Mouse (Mus musculus) E14TG2a.4 (cell line): ENCODE measurements at regions not wholly inside any gene's neighbourhood (a gene's known extent, or its start where the extent isn't known, plus 50 kb on each side); places are given as distances from the start of the nearest gene placed in this dataset.
A peak's percentile ranks its signal among the peaks of the same experiment; 100 is the strongest.

ENCODE experiments used
- H3K27me3 ChIP-seq: 2 replicates; pipeline ENCODE4 v1.6.1; 2014; ENCODE audit warnings: low read length, control low read depth; ENCODE audit not compliant: insufficient read depth
- H3K36me3 ChIP-seq: 2 replicates; pipeline ENCODE4 v1.6.1; 2014; ENCODE audit warnings: low read length, control low read depth; ENCODE audit not compliant: insufficient read depth
- H3K4me1 ChIP-seq: replicated peaks from 2 replicates; pipeline ENCODE4 v1.6.1; 2014; ENCODE audit warnings: low read depth, low read length, control low read depth
- H3K4me3 ChIP-seq: replicated peaks from 2 replicates; pipeline ENCODE4 v1.5.1; 2014; ENCODE audit warnings: mild to moderate bottlenecking, low read length
- H3K9me3 ChIP-seq: 2 replicates; pipeline ENCODE4 v1.6.1; 2014; ENCODE audit warnings: low read length, control low read depth
- CTCF ChIP-seq: conservative IDR thresholded peaks from 2 replicates; pipeline ENCODE4 v1.5.1; 2014; ENCODE audit warnings: low read length
- NANOG ChIP-seq: IDR thresholded peaks from 2 replicates; pipeline ENCODE4 v1.6.1; 2014; ENCODE audit warnings: borderline replicate concordance, low read length, mixed read lengths
- POU5F1 ChIP-seq: IDR thresholded peaks from 2 replicates; pipeline ENCODE4 v1.6.1; 2014; ENCODE audit warnings: low read length, borderline replicate concordance

- Histone ChIP-seq H3K36me3 (no peaks in the 10 kb centered on the region), H3K9me3 (no peaks in the 10 kb centered on the region), H3K27me3 (no peaks in the 10 kb centered on the region), H3K4me3 (no peak overlapping the region), H3K4me1 (peaks cover 57% of the 10 kb centered on the region)
- TF ChIP-seq CTCF = no peak
- TF ChIP-seq NANOG = no peak
- no peak for TF ChIP-seq POU5F1
Measured at GRCm38 (mm10) chr7:113651696-113652095, 114.1 kb upstream of the Spon1 start.

DNA sequence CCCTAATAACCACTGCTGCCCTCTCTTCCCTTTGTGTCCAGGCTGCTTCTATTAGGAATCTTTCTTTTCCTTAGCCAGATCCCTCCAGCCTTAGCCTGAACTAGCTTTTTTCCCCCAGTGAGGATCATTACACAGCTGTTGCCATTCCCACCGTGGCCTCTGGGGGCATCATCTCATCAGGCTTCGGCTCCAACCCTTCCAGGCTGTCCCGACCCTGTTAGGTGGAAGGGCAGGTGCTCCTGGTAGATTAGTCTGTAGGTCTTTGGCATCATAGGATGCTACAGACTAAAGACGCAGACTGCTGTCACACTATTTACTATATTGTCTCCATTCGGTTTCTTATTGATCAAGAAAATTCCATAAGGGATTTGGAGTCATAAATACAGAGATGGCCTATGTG, 112.7 kb upstream of the Spon1 start:
- Histone ChIP-seq H3K4me3 (no peak overlapping the region), H3K27me3 (no peaks in the 10 kb centered on the region), H3K36me3 (no peaks in the 10 kb centered on the region), H3K9me3 (no peaks in the 10 kb centered on the region), H3K4me1 (peaks cover 57% of the 10 kb centered on the region)
- TF ChIP-seq POU5F1 = no peak
- peak; percentile 91 for TF ChIP-seq CTCF
- no peak for TF ChIP-seq NANOG

- Histone ChIP-seq H3K4me3 (no peak overlapping the region), H3K27me3 (no peaks in the 10 kb centered on the region), H3K4me1 (peaks cover 48% of the 10 kb centered on the region), H3K9me3 (no peaks in the 10 kb centered on the region), H3K36me3 (no peaks in the 10 kb centered on the region)
- TF ChIP-seq POU5F1 = no peak
- no peak for TF ChIP-seq CTCF
- TF ChIP-seq NANOG = no peak
Measured at GRCm38 (mm10) chr7:113655336-113655735, 110.5 kb upstream of the Spon1 start.

DNA sequence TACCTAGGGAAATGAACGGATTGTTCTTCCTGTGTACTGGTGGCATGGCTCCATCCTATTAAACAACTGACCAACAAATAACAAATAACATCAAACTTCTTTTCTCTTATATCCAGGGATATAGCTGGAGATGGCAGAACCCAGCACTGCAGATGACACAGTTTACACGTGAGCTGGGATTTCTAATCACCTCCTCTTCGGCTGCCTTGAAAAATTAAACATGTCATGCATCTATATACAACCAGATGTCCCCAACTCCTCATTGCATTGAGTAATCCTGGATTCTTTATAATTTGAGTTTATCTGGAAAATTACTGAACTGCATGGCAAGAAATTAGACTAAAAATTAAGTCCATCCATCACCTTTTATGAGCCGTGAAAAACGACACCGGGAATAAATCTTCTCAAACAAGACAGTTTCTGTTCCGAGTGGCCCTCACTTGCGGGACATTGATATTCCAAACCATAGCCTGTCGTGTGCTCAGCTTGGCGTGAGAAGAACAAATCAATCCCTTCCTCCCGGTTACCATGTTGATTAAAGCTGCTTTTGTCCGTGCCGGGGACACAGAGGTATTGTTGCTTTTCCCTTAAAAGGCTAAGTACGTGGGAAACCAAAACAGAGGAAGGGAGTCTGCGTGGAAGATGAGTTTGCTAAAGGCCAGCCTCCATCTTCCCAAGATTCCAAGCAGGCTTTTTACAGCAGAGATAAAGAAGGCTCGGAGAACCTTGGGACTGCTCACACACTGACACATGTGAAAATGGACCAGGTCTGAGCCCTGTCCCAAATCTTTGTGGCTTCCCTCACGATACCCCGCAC, 92.8 kb upstream of the Spon1 start:
- no peaks in the 10 kb centered on the region for H3K9me3 ChIP-seq
- H3K27me3 ChIP-seq = peaks cover 11% of the 10 kb centered on the region; the same call in 1 of the 2 replicates
- TF ChIP-seq NANOG (no peak), POU5F1 (no peak), CTCF (no peak)
- H3K36me3 ChIP-seq = no peaks in the 10 kb centered on the region
- H3K4me3 ChIP-seq = no peak overlapping the region
- H3K4me1 ChIP-seq = no peaks in the 10 kb centered on the region

DNA sequence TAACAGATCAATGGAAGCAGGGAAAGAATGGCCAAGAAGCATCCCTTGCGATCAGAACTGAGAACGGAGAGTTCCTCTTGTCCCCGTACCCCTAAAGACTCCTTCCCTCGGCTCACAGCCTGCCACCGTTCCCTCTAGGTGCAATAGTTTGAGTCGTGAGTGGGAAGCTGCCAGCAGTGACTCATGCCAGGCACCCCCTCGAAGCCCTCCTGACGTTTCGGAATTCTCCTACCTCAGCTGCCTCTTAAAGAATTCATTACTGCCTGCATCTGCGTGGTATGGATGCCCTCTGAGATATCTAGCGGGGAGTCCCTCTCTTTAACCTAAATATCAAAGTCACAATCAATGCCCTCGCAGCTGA, 92.2 kb upstream of the Spon1 start:
- Histone ChIP-seq H3K9me3 (no peaks in the 10 kb centered on the region), H3K4me1 (no peaks in the 10 kb centered on the region), H3K27me3 (peaks cover 7% of the 10 kb centered on the region; the same call in 1 of the 2 replicates), H3K36me3 (no peaks in the 10 kb centered on the region), H3K4me3 (no peak overlapping the region)
- TF ChIP-seq POU5F1 = no peak
- no peak for TF ChIP-seq NANOG
- TF ChIP-seq CTCF = no peak

GRCm38 (mm10) chr7:113682271-113682670, 83.5 kb upstream of the Spon1 start:
- H3K9me3 ChIP-seq = no peaks in the 10 kb centered on the region
- no peaks in the 10 kb centered on the region for H3K27me3 ChIP-seq
- H3K4me3 ChIP-seq = no peak overlapping the region
- H3K4me1 ChIP-seq = no peaks in the 10 kb centered on the region
- TF ChIP-seq POU5F1 (no peak), NANOG (no peak), CTCF (no peak)
- no peaks in the 10 kb centered on the region for H3K36me3 ChIP-seq

DNA sequence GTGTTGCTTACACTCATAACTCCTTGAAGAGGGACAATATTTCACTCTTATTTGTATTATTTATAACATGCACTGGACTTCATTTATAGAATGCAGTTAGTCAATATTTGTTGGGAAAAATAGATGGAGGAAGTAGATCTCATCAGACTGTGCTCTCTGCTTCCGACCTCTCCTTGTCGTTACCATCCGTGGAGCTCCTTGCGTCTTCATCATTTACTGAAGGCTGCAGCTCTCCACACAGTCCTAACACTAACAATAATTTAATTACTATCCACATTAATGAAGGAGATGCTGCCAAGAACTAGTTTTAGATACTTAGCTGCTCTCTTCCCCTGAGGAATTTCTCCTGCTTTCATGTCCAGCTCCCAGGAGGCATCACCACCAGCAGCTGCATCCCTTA, 80.4 kb upstream of the Spon1 start:
- H3K36me3 ChIP-seq = no peaks in the 10 kb centered on the region
- no peaks in the 10 kb centered on the region for H3K4me1 ChIP-seq
- no peaks in the 10 kb centered on the region for H3K9me3 ChIP-seq
- H3K27me3 ChIP-seq = no peaks in the 10 kb centered on the region; the same call in 1 of the 2 replicates
- TF ChIP-seq NANOG = no peak
- TF ChIP-seq POU5F1 = no peak
- TF ChIP-seq CTCF = no peak
- H3K4me3 ChIP-seq = no peak overlapping the region

- TF ChIP-seq POU5F1 = no peak
- no peak for TF ChIP-seq NANOG
- no peak for TF ChIP-seq CTCF
- no peaks in the 10 kb centered on the region for H3K4me1 ChIP-seq
- no peak overlapping the region for H3K4me3 ChIP-seq
- H3K9me3 ChIP-seq = no peaks in the 10 kb centered on the region
- no peaks in the 10 kb centered on the region; the same call in 1 of the 2 replicates for H3K27me3 ChIP-seq
- no peaks in the 10 kb centered on the region for H3K36me3 ChIP-seq
Measured at GRCm38 (mm10) chr7:113686527-113686926, 79.3 kb upstream of the Spon1 start.
